Mouse (Mus musculus): ENCODE measurements around the gene Osgepl1.

DNA sequence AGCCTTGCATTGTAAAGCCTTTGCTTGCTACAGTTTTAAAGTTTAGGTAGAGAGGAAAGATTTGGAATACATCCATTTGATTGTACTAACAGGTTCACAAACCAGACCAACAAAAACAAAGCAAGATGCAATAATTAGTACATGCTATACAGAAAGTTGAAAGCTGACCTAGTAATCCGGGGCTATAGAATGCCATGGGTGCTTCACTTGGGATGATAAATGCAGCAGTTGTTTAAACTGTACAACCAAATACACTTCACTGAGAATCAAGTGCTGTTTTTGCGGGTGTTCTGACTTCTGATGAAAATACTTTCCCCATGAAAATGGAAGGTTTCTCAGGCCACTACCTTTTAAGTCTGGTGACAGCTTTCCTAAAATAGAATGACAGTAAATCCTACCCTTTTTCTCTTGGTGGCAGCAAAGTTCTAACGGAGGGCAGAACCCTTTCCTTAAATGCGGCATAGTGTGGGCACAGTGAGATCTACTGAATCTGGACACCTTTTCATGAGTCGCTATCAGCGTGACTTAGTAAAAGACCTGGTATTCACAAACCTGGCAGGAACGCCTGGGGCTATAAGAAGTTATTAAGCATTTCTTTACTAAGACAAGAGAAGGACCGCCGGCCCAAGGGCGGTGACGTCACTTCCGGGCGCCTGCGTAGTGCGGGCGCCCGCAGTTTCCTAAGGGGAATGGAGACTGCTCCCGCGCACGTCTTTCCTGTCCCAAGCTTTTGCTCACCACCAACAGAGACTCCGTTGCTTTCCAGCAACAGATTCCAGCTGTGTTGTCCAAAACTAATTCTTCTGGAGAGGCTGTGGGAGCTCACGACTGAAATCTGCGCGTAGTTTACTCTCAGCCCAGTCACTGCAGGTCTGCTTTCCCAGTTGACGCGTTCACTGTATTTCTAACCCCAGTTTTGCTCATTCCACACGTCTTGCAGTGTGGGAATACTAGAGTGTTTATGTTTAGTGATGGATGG is at the start of gene Osgepl1:
- TF ChIP-seq CTCF (IDR thresholded peaks at IDR 0.05; ENCODE audit: control insufficient read depth, insufficient read depth, insufficient replicate concordance, low read depth, low read length) (no peak), POLR2A (IDR thresholded peaks at IDR 0.05; ENCODE audit: control insufficient read depth, low read depth, low read length) (peak; percentile 70)

Data from testis, adult 2 months (tissue).